Mouse (Mus musculus): ENCODE results near the gene Slc5a5.

DNA sequence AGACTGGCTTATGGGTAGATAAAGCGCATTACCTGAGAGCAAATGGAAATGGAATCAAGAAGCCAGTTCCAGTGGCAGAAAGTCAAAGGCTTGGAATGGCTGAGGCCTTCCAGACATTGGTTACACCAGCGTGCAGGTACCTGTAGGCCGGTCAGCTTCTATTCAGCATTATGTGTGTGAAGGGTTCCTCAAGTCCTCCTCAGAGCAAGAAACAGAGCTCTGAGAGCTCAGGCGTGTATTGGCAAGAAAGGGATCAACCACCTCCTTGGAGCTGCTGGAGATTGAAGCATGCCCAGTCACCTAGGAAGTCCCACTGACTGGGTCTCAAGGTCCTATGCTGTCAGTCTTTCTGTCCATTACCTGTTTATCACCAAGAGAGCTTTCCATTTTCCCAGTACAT lies 33.2 kb upstream of the Slc5a5 start:
- TF ChIP-seq CTCF (IDR thresholded peaks at IDR 0.05; ENCODE audit: control insufficient read depth, insufficient read depth, insufficient replicate concordance, low read depth, low read length) (no peak), POLR2A (IDR thresholded peaks at IDR 0.05; ENCODE audit: control insufficient read depth, low read depth, low read length) (no peak)
